Mouse (Mus musculus) bone marrow macrophage, adult 2 months (primary cell): ENCODE results near the gene Dlg4.

ENCODE experiments used
- CTCF ChIP-seq: IDR thresholded peaks from 2 replicates; pipeline ENCODE4 v1.5.1; 2012; ENCODE audit warnings: low read depth, mild to moderate bottlenecking, low read length, moderate library complexity
- POLR2A ChIP-seq: IDR thresholded peaks from 2 replicates; pipeline ENCODE4 v1.6.1; 2012; ENCODE audit warnings: mild to moderate bottlenecking, low read depth, low read length, borderline replicate concordance

GRCm38 (mm10) chr11:70030651-70031320 is 14.0 kb downstream of the Dlg4 start:
- no peak for TF ChIP-seq POLR2A
- no peak for TF ChIP-seq CTCF
